Mouse (Mus musculus) MEL (cell line): ENCODE results near the gene Zfp217.

Experiments
- CHD2 ChIP-seq: IDR thresholded peaks from 2 replicates; pipeline ENCODE4 v1.6.1; 2011; ENCODE audit warnings: low read length, improper control_type of control experiment
- GATA1 ChIP-seq: IDR thresholded peaks from 2 replicates; pipeline ENCODE4 v1.6.1; 2011; ENCODE audit warnings: low read depth, low read length, improper control_type of control experiment
- POLR2A ChIP-seq, 2 experiments: IDR thresholded peaks; 2 replicates each; pipeline ENCODE4 v1.6.1; 2011 to 2012; ENCODE audit warnings: low read length in 2 of 2, mild to moderate bottlenecking in 2 of 2, control low read depth in 1 of 2, improper control_type of control experiment in 1 of 2, low read depth in 1 of 2, moderate library complexity in 1 of 2; ENCODE audit not compliant: control insufficient read depth in 1 of 2, insufficient read depth in 1 of 2, poor library complexity in 1 of 2
- SIN3A ChIP-seq: IDR thresholded peaks from 2 replicates; pipeline ENCODE4 v1.6.1; 2012; ENCODE audit warnings: low read length, improper control_type of control experiment, inconsistent platforms

GRCm38 (mm10) chr2:170103852-170104251, 44.1 kb downstream of the Zfp217 start:
- no peak for TF ChIP-seq POLR2A (IDR thresholded peaks at IDR 0.05; ENCODE audit: control insufficient read depth in 1 of 2, insufficient read depth in 1 of 2, low read depth in 1 of 2, low read length in 2 of 2, poor library complexity in 1 of 2)
- TF ChIP-seq GATA1 = no peak
- TF ChIP-seq CHD2 = no peak
- no peak for TF ChIP-seq SIN3A
